Mouse (Mus musculus): ENCODE measurements at regions not wholly inside any gene's neighbourhood (a gene's known extent, or its start where the extent isn't known, plus 50 kb on each side); places are given as distances from the start of the nearest gene placed in this dataset.

DNA sequence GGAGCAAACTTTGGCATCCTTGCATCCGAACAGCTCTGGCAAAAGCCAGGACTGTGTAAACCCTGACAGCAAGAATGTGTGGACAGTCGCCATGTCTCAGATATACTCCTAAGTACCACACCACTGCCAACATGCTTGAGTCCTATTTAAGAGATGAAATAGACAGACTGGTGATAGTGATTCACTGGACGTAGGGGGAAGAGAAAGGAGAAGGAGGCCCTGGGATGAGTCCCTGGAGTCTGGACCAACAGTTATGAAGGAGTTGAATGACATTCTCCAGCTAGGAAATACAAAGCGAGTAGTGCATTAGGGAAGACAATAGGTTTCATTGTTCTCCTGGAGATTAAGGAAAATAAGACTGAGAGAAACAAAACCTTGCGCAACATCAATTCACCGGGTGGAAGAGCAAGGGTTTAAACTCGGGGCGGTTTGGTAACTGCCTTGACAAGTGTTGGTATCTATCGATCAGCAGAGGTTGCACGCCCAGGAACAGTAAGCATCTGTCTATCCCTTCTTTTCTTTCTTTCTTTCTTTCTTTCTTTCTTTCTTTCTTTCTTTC lies 54.3 kb upstream of the Nrbf2 start:
- DNase-seq (ENCODE audit: low read depth) = peak; percentile 60

DNA sequence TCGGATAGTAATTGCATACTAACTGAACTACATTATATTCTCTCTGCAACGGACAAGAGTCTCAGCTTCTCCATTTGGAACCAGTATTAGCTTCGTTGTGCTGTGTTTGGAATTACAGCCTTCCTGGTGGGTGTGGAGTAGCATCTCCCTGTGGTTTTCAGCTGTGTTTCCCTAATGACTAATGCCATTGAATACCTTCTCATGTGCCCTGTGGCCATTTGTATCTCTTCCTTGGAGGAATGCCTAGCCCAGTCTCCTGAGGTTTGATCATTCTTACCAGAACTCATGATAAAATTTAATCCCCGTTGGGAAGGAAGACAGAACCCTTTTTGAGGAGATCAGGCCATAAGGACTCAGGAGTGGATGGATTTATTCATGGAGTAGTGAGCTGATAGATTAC lies 59.6 kb upstream of the Nrbf2 start:
- DNase-seq (ENCODE audit: low read depth) = peak; percentile 46

DNA sequence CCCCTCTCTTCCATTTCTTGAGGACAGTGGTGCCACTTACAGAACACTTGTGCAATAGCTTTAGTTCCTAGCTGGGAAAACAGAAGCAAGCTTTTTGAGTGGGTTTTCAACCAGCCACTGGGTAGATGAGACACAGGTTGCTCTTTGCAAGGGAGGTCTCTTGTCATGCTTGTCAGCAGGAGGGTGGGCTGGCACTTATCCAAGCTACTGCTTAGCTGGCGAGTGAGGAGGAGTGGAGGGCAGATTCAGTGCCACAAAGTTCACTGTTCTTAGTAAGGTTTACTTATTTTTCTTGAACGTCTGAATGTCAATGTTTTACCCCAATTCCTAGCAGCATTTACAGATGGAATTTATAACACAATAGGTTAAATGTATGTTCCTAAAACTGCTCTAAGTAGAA lies 65.9 kb upstream of the Nrbf2 start:
- peak; percentile 45 for DNase-seq (ENCODE audit: low read depth)

DNA sequence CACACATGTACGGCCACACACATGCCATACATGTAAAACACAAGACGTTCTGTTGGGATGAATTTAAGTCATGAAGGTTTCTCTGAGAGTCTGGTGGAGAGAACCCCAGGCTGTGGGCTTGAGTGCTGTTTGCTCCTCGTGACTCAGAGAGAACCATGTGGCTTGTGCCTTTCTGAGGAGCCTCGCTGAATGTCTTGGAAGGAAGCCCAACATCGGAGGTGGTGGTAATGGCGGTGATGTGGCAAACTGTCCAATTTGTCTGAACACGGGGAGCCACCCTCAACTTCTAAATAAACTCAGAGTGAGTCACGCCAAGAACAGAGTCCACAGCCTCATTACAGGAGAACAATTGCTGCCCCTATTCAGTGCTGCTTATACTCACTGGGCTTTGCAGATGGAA lies 75.7 kb upstream of the Nrbf2 start:
- DNase-seq (ENCODE audit: low read depth) = peak; percentile 93

DNA sequence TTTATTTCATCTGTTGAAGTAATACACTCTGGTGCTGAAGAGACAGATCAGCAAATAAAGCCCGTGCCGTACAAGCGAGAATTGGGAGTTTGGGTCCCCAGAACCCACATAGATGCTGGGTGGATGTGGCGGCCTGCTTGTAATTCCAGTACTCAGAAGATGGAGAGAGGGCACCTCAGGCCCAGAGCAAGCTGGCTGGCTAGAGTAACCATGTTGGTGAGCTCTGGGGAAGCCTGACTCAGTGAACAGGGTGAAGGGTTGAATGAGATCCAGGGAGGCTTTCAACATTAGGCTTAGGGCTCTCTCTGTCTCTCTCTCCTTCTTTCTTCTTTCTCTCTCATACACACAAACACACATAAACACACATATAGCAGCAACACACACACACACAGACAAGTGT lies 76.2 kb upstream of the Nrbf2 start:
- peak; percentile 59 for DNase-seq (ENCODE audit: low read depth)

DNA sequence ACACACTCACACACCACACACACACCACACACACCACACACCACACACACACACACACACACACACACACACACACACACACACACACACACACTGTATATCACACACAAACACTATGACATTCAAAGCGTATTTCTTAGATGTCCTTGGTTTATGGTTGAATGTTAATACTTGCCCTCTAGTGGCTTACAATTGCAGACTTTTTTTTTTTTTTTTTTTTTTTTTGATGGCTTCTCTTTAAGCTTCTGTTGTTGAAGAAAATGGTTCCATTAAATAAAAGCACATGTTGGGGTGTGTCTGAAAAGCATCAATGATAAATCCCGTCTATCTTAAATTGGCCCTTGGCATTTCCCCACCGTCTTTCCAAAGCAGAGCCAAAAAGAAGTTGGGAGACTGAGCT lies 79.5 kb upstream of the Nrbf2 start:
- DNase-seq (ENCODE audit: low read depth) = no peak

DNA sequence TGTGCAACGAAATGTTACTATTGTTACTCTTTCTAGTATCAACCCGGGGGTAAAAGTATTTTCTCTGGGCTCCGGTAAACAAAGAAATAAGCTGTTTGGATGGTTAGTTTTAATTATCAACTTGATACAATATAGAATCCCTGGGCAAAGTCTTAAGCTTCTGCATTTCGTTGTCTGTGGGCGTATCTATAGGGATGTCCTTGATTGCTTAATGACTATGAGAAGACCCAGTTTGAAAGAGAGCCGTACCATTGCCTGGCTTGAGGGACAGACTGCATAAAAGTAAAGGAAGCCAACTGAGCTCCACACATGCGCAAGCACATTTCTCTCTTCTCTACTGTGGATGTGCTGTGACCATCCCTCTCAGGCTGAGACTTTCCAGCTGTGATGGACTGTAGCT lies 80.1 kb upstream of the Nrbf2 start:
- DNase-seq (ENCODE audit: low read depth) = no peak

DNA sequence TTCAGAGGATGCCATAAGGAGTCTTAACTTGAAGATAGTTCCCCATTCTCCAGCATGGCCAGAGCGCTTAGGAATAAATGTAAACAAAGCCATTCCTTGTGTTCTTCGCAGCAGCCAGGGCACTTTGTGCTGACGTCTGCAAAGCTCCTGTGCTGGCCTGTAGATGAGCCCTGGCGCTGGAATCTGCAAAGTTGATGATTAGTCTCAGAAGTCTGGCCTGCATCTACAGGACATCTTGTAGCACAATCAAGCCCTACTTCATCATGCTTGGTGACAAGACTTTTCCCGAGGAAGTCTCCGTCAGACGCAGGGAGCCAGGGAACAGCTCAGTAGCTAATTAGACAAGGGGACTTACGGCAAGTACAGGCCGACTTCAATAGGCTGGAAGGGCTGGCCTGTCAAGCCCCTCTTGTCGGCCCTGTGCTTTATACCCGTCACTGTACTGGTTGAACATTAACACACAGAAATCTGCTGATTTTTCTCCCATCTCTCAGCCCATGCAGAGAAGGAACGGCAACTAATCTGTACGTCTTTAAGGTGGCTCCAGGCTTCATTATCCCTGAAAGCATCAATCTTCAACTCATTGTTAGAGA lies 87.6 kb upstream of the Nrbf2 start:
- DNase-seq (ENCODE audit: low read depth) = no peak

DNA sequence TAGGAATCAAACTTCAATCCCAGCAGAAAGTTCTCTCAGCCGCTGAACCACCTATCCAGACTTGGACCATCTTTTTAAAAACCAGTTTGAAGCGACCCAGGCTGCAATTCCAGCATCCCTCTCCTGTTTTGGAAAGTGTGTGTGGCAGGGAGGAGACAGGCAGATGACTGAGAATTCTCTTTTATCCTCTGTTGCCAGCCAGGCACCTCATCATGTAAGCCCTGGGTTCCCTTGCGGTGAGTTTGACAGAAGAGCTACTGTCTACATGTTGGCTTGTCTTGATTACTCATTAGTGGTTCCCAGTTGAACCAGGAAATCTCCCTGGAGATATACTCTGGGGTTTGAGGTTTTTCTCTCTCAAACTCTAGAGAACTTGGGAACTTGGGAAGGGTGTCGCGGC lies 91.5 kb upstream of the Nrbf2 start:
- DNase-seq (ENCODE audit: low read depth) = no peak

DNA sequence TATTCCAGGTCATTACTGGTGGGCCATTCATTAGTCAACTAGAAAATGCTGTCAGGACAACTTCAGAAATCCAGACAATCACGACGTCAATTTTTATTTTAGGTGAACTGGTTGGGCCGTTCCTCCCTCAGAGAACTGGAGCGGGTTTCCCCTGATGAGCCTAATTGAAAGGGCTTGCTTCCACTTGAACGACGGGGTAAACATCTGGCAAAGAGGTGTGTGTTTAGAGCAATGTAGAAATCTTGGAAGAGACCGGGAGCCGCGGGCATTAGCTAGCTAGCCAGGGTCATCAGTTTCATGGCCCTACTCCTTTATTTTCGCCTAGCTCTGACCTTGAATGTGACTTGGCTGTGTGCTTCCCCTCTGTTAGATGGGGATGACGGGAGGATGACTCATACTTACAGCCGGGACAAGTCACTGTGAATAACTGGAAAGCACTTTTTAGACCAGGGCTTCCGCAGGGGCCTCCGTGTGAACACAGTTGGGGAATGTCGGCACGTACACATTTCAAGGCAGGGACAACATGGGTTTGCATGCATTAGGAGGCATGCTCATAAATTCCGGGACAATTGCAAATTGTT lies 92.6 kb upstream of the Nrbf2 start:
- DNase-seq (ENCODE audit: low read depth) = peak; percentile 32

DNA sequence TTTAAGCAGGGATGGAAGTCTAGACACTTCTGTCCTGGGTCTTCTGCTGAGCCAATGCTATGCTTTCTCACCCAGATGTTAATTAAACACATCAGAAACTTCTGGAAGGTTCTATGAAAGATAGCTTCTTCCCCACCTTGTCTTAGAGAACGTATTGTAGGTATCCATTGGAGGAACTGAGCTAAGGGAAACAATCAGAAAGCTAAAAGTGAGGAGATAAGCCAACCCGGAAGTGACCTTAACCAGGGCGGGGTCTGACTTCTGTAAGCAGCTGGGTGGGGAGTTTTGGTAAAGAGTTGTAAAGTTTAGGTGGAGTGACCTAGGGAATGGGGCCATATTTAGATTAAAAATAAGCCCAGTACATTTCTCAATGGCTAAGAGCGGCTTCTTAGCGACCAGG lies 95.1 kb upstream of the Nrbf2 start:
- no peak for DNase-seq (ENCODE audit: low read depth)

DNA sequence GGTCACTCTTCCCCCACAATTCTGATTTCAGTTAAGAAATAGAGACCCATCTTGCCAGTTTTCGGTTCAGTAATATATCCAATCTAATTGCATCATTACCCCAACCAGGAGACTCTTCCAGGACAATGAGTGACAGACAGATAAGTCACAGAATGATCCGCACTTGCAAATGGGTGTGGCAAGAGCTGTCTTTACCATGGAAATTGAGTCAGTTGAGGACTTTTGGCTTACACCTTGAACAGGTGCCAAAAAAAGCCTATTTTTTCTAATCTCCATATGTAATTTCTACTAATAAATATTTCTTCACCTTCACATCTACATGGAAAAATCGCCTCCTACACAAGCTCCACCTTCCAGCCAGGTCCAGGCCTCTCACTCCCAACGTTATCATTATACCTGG lies 98.2 kb upstream of the Nrbf2 start:
- no peak for DNase-seq (ENCODE audit: low read depth)

DNA sequence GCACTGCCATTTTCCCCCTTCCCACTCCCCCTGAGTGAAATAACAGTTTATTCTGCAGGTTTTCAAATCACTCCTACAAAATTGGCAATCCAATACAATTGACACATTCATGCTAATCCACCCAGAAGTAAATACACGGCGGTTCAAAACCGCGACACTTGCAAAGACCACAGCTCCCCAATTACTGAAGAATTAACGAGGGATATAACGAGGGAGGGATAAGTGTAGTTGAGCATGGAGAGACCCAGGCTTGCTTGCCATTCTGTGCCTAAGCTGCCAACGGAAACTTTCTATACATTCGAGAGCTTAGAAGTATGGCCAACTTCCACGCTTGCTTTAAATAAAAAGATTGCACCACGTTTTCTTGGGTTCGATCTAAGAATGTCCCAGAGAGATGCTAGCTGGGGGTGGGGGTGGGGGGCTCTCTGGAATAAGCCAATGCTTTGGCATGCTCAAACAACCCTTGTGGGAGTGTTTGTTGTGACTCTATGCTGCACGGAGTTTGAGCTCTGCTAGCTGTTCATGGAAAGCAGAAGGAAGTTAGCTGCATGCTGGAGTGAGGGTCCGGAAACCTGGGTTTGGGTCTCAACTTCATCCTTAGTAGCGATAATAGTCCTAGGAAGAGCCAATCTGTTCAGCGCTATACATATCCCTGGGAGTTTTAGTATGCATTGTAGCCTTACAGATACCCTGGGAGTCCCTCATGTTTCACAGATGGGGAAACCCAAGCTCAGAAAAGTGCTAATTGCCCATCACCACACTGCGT lies 98.9 kb upstream of the Nrbf2 start:
- DNase-seq (ENCODE audit: low read depth) = no peak

DNA sequence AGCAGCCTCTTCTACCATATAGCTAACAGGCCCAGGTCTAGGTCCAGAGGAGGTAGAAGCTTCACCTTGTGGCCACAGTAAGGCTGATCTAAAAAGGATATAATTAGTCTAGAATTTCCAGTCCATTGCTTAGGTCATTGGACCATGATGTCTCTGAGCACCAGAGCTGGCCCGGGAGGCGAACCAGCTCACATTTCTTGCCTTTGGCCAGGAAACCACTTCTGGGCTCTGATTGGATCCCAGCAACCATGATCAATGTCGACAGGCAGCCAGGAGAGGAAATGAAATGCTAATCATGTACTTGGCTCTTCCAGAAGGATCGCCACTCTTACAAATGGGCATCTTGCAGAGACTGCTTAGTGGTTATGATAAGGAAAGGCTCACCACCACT lies 99.5 kb upstream of the Nrbf2 start:
- DNase-seq (ENCODE audit: low read depth) = no peak

DNA sequence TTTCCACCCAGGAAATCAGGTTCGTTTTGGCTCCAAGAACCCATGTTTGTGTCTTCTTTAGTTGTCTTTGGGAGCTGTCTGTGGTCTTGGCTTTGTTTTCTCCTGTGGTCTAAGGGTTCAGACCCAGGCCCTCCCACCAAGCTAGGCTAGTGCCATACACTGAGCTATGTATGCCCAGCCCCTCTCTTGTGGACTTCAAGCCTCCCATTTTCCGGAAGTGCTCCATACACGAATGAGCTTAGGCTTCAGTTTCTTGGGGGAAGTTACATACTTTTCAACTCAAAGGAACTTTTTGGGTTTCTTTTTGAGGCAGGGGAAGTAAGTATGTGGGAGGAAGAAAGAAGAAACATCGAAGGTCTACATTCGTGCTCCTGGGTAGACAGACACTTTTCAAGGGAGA lies 100.9 kb upstream of the Nrbf2 start:
- DNase-seq (ENCODE audit: low read depth) = no peak

DNA sequence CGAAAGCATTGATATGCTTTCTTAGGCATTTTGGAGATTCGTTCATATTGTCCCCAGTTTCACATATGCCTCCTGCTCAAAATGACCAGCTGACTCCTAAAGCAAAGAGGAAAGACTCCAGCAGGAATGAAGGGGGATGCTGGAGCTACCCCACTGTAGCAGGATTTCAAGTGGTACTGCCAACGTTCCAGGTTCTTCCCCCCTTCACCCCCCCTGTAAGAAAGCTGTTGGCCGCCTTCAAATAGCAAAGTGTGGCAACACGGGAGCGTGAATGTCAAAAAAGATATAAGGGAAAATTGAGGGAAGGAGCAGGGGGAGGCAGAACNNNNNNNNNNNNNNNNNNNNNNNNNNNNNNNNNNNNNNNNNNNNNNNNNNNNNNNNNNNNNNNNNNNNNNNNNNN lies 103.7 kb upstream of the Nrbf2 start:
- DNase-seq (ENCODE audit: low read depth) = peak; percentile 35

DNA sequence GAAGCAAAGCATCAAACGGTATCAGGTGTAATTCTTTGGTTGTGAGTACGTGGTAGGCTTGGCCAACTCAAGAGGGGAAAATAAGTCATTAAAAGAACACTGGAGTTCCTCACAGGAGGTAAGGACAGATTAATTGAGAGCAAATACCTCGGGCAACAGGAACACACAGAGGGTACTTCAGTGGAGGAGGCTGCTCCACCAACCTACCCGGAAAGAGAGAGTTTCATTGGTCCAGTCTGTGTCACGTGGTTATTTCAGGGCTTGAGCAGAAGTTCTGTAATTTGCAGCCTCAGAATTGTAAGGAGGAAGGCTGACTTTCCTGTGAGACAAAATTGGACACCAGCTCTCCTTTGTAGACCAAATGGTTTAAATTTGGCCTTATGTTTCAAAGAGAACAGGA lies 115.3 kb upstream of the Nrbf2 start:
- no peak for DNase-seq (ENCODE audit: low read depth)

DNA sequence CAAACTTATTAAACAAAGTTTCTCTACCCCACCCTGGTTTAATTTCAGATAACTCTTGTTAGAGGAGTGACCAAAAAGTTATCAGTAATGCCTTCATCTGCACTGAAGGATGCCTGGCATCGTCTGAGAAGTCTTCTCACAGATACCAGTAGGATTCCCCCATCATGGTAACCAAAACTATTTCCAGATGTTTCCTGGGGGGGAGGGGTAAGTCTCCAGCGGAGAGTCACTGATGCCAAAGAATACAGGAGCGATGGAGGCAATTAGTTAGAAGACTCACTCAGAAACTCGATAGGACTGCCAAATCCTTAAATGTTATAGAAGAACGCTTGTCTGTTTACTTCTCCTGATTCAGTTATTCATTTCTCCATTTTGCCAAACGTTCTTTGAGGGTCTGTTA lies 116.3 kb upstream of the Nrbf2 start:
- DNase-seq (ENCODE audit: low read depth) = peak; percentile 79

DNA sequence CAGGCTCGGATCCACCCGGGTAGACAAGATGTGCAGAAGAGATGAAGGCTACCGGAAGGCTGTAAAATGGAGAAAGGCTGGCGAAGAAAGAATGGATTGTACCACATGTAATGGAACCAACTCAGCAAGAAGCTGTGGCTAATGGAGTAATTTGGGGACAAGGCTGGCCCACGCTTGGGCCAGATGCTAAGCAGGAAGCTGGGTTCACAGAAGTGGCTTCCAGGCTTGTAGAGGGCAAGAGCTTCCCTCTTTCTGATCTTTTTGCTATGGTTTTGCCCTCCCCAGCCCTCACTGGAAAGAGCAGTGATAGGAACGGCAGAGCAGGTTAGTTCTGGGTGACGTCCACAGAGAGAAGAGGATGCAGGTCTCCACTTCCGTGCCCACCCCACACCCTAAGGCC lies 117.7 kb upstream of the Egr2 start:
- DNase-seq (ENCODE audit: low read depth) = no peak

DNA sequence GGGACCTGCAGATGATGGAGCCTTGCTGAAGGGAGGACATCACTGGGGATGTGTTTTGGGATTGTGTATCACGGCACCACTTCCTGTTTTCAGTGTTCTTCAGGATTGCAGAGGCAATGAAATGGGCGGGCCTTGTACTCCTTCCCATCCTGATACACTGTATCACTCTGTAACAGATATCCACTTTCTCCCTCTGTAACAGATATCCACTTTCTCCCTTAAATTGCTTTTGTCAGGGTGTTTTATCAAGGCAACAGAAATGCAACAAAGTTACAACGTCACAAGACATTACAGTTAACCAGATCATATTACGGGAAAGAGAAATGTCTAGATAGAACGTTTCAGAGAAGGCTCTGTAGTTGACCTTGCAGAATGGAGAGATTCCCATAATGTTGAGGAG lies 114.5 kb upstream of the Egr2 start:
- DNase-seq (ENCODE audit: low read depth) = no peak

DNA sequence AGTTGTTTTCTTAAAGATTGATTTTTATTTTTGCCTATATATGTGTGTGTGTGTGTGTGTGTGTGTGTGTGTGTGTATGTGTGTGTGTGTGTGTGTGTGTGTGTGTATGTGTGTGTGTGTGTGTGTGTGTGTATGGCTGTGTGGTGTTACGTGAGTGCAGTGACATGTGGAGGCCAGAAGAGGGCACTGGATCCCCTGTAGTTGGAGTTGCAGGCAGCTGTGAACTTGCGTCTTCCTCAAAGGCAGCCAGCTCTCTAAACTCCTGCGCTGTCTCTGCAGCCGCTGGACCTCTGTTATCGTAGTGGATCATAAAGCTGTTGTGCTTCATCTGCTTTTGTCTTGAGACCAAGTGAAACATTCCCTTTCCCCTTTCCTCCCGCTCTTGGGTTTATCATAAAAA lies 109.9 kb upstream of the Egr2 start:
- no peak for DNase-seq (ENCODE audit: low read depth)

DNA sequence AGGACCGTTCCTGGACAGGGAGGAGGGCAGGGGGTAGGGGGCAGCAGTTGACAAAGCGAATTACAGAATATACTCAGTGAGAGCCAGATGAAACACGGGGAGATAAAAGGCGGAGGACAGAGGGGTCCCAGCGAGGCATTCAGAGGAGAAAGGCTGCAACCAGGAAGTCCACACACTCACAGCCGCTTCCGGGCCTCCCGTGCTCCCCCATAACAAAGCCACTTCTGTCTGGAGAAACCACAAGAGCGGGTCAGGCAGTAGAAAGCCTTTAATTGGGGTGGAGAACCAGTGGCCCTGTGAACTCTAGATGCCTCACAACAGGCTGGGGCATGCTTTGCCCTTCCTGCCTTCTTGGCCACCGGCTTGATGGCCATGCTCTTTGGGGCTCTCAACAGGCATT lies 108.1 kb upstream of the Egr2 start:
- no peak for DNase-seq (ENCODE audit: low read depth)

DNA sequence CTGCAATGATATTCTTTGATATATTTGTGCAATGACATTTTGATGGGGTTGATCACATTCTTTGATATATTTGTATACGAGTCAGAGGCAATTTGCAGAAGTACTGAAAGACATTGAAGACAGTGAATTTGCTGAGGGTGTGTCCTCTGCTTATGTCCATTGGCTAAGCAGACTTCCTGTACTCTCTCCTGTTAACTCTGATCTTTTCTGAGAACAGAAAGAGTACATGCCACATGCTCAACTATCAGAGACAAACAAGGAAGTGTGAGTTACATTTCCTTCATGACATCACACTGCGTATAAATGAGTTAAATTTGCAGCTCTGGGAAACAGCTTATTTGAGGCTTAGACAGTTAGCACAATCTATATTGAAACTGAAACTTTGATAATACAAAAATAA lies 104.5 kb upstream of the Egr2 start:
- DNase-seq (ENCODE audit: low read depth) = no peak

Data from NIH3T3 (cell line).